Mouse (Mus musculus) heart, postnatal 25 days (tissue): Measurements from ENCODE around the gene Tent4a. TPM values are rescaled to one million over a fixed set of nuclear protein-coding genes. Genes with fewer than 3 reads are reported as not detected.

Source experiments
- DNase-seq: peaks from one replicate; pipeline ENCODE4 v3.0.0; 2022; ENCODE audit warnings: low spot score
- intact Hi-C: fragments of 180-260 bp; cut with DNase I; formaldehyde crosslinking; loops from one replicate; pipeline ENCODE4 v1.15.1; 2025
- total RNA-seq, 2 experiments: library from RNA; stranded (reverse); gene quantifications; 2 replicates each; pipeline ENCODE4 v1.2.3; 2021

Gene Tent4a
- total RNA-seq, 2 experiments from 2014 or later = 12.0 to 12.6 TPM

DNA sequence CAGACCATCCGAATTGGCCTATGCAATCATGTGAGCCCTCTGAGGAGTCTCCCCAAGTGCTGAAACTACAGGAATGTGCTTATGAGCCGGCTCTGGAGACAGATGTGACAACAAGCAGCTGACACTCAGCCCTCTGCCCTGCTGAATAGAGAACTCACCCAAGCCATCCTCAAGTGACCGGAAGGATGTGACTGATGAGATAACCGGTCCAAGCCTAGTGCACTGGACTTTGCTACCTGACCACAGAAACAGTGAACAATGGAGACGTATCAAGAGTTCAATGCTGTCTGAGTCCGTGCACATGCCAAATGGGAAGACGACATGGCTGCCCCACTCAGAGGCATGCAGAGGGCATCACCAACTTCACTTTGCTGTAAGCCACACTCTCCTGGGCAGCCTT lies 5.9 kb downstream of the Tent4a start:
- DNase-seq = no peak
- intact Hi-C loops = no loop called here

DNA sequence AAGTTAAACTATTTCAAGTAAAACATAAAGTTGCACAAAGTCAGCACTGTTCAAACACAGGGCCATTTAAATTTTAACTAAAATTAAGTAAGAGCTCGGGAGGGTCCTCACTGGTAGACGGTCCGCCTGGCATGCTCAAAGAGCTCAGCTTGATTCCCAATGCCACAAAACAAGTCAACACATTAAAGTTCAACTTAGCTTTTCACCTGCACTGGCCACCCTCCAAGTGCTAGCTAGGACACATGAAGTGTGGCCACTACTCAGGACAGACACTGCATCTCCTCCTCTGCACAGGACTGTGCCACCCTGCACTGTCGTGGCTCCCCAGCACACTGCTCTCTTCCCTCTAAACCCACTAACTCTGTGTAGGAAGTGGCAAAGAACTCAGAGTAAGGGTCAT lies 8.6 kb downstream of the Tent4a start:
- DNase-seq = no peak
- intact Hi-C loops = no loop called here

DNA sequence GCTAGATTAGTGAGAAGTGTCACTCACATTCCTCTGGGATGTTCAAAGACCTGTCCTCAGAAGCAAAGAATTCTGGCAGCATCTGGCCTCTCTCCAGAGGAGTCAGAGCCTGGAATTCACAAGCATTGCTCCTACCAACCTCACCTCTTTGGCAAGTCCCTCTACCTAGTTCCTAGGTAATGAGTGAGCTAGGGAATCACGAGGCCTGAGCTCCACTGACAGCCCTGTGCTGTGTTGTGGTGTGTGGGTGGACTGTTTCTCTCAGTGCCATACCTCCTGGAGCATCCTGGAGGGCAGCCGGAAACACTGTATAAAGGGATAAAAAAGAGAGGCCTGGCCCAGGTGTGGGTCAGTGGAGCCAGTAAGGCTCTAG lies 10.3 kb downstream of the Tent4a start:
- intact Hi-C loops = no loop called here
- DNase-seq = no peak

DNA sequence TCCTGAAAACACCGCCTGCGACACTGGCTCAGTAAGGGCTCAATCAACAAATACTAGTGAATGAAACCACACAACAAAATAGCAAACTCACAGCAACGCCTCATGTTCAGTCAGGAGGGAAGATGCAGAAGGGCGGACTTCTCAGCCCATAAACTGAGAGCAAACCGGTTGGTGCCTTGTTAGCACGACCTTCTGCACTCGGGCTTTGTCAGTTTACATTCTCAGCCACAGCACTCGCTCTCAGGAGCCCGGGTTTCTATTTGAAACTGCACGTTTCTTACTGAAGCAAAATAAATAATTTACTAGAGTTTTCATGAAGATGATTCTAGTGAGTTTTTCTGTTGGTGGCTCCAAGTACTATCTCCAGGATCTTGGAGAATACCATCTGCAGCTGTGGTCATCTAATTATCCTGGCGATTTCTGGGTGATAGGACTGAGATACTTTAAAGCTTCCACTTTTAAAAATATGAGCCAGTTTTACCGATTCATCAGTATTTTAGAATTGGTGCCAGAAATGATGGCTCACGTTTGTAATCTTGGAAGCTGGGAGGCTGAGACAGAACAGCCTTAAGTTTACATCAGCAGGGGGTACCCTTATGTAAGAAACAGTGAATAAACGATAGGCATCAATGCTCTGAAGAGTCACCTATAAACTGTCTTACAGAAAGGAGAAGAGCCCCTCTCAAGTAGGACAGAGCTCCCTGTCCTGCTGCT lies 10.8 kb downstream of the Tent4a start:
- no peak for DNase-seq
- intact Hi-C loops = no loop called here

DNA sequence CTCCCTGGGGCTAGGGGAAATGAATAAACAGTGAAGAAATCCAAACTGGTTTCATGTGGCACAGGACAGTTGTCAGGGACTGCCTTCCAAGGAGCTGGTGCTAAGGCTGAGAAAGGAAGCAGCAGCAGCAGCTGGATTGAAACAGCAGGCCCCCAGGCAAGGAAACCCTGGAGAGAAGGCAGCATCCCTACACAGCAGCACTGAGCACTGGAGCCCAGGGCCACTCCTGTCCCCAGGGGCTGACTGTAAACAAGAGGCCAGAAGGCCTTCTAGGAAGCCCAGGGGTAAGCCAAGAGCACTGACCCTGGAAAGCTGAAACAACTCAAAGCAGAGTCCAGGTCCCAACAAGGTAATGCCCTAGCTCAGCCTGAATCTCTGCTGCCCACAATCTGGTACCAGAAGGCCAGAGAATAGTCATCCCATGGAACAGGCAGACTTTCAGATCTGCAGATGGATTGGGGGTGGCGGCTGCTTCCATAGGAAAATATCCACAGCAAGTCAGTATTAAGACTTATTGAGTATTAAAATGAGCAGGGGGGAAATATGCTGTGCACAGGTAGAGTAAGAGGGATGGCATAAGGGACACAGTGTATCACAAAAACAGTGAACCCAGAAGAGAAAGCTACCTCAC lies 12.1 kb downstream of the Tent4a start:
- intact Hi-C loops = no loop called here
- DNase-seq = no peak

DNA sequence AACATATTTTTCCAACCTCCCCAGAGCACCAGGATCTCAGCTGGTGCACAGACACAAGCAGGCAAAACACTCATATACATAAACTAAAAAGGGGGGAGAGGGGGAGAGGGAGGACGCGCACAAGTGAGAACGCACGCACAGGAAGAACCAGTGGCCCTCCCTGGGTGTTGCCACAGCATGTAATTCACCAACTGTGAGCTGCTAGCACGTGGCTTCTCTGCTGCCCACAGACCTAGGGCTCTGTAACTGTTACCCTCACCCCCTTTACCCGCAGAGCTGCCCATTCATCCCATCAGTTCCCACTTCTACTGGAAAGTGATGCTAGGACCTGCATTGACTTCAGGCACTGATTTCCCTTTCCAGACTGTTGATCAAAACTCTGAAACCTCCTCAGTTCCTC lies 15.3 kb downstream of the Tent4a start:
- intact Hi-C loops = no loop called here
- DNase-seq = no peak

DNA sequence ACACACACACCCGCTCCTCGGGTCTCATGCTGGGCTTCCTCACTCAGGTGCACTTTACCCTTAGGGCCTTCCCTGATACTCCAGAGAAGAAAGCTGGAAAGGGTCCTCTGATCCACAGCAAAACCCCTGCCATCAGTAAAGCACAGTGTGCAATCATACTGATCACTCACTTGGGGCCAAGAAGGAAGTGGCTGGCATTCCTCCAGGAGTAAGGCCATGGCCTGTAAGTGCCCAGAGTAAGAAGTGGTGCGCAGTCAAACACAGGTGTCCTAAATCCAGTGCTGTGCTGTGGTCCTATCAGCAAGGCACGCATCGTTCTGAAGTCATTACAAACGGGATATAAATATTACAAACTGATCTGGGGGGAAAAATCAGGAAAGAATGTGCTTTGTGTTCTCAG lies 17.0 kb downstream of the Tent4a start:
- DNase-seq = no peak
- intact Hi-C loops = no loop called here

DNA sequence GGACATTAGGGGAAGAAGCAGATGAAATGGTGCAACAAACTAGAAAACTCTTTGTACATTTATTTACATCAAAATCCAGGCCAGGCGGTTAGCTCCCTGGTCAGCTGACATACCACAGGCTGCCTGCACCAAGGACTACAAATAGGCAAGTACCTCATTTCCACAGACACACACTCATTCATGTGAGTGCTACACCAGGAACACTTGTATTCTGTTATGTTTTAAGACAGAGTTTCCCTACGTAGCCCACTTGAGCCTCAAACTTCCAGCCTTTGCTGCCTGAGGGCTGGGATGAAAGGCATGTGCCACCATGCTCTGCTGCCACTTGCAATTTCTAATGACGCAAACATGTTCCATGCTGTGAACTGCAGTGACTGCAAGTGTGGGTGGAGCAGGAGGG lies 19.3 kb downstream of the Tent4a start:
- intact Hi-C loops = no loop called here

DNA sequence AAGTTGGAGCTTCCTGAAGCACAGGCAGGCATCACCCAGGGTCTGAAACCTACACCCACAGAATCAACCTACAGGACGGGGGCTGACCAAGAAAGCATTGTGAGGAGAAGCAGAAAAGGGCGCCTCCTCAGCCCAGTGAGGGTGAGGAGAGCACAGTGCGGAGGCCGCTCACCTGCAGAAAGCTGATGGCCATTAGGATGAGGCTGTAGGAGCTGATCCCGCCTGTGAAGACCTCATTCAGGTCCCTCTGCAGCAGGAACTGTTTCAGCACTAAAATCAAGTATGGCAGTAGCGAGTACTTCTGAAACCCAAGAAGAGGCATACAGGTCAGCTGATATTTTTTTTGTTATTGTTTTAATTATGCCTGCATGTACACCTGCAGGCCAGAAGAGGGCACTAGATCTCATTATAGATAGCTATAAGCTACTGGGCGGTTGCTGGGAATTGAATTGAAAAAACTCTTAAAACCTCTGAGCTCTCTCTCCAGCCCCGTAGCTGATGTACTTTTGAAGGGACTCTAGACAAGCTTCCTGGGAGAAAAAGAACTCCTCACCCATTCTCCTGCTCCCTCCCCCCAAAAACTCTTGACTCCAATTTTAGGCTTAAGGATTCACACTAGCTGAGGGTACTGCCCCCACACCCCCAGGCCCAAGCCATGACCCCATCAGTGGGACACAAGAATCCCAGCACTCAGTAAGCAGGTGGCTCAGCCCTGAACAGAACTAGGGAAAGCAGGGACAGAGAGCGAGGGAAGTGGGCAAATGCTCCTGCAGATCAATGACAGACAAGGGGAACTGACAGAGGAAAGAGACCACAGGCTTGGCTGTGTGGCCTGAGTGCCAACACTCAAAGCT lies 24.8 kb downstream of the Tent4a start:
- intact Hi-C loops = loop anchor here (1.0 to 2.0 kb wide), 3 partner anchors 24 to 145 kb away; partner anchors contain the start of gene Nsun2
- DNase-seq = no peak

More for the DNA sequence above, 19.3 kb downstream of the Tent4a start:
- no peak for DNase-seq

DNA sequence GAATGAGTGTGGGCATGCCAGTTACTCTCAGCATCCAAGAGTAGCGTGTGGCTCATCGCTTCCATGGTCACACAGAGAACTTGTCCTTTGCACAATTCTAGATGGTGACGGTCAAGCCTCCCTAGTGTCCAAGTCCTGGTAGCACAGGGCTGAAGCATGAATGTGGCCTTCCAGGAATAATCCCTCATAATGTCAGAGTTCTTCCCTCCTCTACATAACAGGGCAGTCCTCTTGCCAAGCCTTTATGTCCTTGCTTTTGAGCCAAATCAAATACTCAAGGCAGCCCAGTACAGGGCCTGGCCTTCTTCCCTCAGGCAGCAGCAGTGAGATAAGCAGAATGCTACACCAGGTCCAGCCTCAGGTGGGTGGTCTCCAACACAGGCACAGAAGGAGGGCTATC lies 26.8 kb downstream of the Tent4a start:
- intact Hi-C loops = no loop called here
- no peak for DNase-seq

DNA sequence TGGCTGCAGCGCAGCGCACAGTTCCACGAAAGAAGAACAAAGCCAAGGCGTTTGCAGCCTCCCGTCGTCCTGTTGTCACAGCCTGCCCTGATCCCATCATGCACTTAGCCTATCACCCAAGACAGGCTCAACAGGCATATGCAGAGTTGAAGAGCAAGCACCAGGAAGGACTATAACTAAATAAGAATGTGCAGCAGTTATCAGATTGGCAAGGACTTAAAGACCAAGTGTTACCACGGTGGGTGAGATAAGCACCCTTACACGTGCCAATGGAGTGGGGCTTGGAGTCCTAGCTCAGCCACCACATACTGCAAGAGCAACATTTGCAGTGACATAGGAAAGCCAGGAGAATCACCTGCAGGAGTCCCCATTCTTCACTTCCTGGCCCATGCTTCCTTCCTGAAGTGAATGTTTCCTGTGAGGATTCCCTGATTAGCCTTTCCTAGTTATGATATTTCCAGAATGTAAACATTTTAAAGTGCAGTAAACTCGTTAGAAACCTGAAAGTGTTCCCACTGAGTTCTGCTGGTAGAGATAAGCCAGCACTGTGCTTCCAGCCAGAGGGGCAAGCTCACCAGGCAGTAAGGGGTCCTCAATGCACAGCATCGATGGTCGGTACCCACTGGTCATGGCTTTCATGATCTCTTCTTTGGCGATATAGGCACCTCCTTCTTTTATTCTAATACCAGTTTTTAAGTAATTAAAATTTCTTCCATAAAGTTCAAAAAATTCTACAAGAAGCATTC lies 27.9 kb downstream of the Tent4a start:
- intact Hi-C loops = no loop called here
- no peak for DNase-seq

DNA sequence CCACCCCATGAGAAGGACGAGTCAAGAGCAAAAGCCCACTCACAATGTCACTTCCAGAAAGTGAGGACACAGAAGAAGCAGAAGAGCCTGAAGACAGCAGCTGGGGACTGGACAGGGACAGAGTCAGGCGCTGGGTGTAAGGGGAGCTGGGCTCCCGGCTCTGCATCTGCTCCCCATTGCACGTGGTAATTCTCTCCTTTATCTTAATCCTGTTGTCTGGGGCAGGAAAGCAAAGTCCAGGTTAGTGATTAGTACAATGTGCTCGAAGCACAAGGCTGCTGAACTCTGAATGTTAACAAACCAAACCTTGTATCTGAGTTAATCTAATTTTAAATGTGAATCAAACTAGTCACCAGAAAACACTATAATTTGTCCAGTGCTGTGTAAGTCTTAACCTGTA lies 31.6 kb downstream of the Tent4a start:
- intact Hi-C loops = no loop called here

DNA sequence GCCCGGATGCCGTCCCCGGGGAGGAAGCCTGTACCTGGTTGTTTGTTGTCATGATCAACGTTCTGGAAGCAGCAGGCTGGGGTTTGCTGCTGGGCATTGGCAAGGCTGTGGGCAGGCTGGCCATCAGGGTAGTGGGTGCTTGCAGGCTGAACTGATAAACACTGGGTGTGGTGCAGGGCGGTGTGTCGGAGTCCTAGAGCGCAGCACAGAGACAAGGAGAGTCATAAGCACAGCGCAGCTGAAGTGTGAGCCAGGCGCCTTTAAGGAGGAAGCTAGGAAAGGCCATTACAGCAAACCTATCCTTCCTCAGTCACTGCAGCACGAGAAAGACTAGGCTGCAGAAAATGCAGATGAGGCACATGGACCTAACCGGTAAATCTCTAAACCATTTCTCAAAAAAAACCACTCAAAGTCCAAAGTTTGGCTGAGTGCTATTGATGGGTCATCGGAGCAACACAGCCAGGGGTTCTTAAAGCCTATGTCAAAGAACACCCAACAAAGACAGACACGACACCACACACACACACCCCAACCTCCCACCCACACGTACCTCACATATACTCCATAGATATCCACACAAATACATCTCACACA lies 32.2 kb downstream of the Tent4a start:
- intact Hi-C loops = no loop called here
- no peak for DNase-seq

More for the DNA sequence above, 31.6 kb downstream of the Tent4a start:
- no peak for DNase-seq

DNA sequence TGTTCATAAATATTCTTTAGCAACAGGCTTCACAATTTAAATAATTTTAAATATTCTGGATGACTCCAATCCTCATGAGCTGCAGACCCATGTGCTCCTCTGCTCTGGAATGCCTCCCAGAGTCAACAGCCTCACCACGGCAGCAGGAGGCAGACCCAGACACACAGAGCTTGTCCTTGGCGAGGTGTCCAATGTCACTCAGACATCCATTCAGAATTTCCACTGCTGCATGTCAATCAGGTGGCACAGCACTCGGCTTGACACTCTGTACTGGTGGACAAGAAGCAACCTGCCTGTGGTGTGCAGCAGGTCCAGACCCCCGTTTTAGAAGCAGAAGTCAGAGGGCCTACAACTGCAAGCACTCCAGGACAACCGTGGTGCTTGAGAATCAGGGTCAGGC lies 36.1 kb downstream of the Tent4a start:
- intact Hi-C loops = no loop called here
- no peak for DNase-seq

DNA sequence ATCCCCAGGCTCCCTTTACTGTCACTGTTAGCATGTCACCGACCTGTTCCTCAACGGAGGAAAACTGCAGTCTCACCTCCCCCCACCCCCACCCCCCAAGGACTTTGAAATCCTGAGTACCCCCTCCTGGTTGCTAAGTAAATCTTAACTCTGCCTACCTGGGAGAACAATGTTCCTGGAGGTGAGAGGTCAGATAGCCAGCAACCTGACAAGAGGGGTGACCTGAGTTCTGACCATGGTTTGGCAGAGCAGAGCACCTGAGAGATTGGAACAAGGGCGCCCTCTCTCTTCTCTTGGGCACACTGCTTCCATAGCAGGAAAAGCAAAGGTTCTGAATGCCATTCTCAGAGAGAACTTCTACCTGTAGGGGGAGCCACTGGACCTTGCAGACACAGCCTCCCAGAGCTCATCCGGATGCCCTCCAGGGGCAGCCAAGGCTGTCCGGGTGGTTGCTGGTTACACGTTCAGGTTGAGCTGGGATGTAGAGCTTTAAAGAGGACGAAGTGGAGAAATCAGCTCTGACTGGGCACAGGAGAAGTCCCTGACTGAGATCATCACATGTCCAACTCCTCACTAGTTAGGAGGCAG lies 41.4 kb downstream of the Tent4a start:
- intact Hi-C loops = no loop called here
- DNase-seq = no peak

DNA sequence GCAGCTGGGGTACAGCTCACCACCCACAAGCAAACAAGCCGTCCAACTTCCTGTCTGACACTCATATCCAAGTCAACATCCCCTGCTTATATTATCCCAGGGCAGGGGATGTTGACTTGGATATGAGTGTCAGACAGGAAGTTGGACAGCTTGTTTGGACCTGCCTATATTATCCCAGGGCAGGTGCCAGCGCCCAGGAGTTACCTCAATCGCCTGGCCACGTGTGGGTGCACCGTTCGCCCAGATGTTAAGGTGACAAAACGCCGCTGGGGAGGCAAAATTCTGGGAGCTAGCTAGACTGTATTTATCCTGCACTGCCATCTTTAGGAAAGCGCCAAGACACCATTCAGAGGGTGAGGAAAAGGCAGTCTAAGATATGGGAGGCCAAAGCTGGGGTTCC lies 44.6 kb downstream of the Tent4a start:
- no peak for DNase-seq
- intact Hi-C loops = loop anchor here (5.0 to 10.0 kb wide), 3 partner anchors 105 to 905 kb away; partner anchors contain the start of genes Fastkd3 and Mtrr

DNA sequence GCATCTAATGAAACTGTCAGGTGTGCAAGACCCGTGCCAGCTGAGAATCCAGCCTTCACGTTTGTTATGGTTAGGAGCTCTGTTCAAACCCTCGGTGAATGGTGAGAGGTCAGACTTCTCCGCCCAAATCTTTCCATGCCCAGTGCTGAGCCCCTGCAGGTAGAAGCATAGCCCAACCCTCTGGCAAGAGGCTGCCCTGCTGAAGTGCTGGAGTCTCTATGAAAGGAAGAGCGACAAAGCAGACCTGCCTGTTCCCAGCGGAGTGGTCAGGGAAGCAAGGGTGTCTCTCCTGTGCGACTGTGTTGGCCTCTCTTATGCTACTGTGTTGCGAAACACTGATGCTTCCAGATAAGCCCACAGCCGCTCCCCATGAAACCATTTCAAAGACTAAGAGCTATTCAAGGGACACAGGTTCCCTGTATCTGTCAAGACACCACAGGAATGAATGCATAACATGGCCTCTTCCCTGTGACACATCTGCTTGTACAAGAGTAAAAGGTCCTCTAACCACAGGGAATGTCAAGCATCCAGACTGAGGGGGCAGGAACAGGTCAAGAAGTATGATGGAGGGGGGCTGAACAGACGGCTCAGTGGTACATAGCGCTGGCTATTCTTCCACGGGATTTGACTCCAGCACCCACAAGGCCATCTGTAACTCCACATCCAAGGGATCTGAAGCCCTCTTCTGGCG lies 45.7 kb downstream of the Tent4a start:
- intact Hi-C loops = loop anchor here (5.0 to 10.0 kb wide), 3 partner anchors 104 to 904 kb away; partner anchors contain the start of genes Fastkd3 and Mtrr
- no peak for DNase-seq

DNA sequence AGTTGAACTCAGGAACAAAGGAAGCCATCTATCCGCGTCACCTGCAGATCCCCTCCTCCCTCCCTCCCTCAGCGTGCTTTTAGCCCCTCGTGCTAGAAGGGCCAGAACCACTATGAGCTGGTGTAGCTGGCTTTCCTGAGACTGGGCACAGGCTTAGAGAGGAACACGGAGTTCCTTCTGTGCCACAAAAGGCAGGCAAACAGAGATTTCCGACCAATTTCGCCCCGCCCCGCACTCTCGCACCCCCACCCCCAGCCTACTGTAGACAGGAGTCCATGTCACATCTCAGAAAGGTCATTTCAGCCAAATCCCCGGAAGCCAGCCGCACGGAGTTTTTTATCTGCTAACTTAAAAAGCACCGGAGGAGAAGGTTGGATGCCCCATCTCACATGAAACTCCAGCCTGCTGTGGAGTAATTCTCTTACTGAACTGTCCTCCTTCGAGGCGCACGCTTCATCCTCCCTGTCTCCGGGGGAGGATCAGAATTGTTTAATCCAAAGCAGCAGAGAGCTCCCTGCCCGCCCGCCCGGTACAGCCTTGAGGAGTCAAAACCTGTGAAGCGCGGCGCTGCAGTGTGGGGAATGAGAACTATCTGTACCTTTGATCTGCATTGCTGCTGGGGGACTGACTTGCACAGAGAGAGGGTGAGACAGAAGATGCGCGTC lies 46.7 kb downstream of the Tent4a start:
- no peak for DNase-seq
- intact Hi-C loops = loop anchor here (5.0 to 10.0 kb wide), 3 partner anchors 103 to 903 kb away; partner anchors contain the start of genes Fastkd3 and Mtrr
